Mouse (Mus musculus): Measurements from ENCODE around the gene Macrod2.
"Not testable (repeated sequence)": the region's sequence is repeated elsewhere in the genome, so short reads cannot be mapped to it uniquely, and the experiment has no call there.

The Macrod2 gene

GRCm38 (mm10) chr2:140704146-140704545 is 309.0 kb downstream of the Macrod2 start:
- DNase-seq, result no peak

GRCm38 (mm10) chr2:140705278-140705677 is 310.2 kb downstream of the Macrod2 start:
- no peak for DNase-seq

- DNase-seq, result no peak
Measured at GRCm38 (mm10) chr2:140707550-140707949, 312.4 kb downstream of the Macrod2 start.

GRCm38 (mm10) chr2:140715822-140716221 is 320.7 kb downstream of the Macrod2 start:
- no peak for DNase-seq

GRCm38 (mm10) chr2:140717407-140717806 is 322.3 kb downstream of the Macrod2 start:
- DNase-seq, result peak; percentile 69

- DNase-seq, result no peak
Measured at GRCm38 (mm10) chr2:140732616-140733183, 337.6 kb downstream of the Macrod2 start.

GRCm38 (mm10) chr2:140740511-140740910 is 345.4 kb downstream of the Macrod2 start:
- no peak for DNase-seq

- not testable (repeated sequence) for DNase-seq
Measured at GRCm38 (mm10) chr2:140742954-140743353, 347.8 kb downstream of the Macrod2 start.

GRCm38 (mm10) chr2:140758881-140759280 is 363.8 kb downstream of the Macrod2 start:
- DNase-seq, result peak; percentile 52

GRCm38 (mm10) chr2:140759732-140760131 is 364.6 kb downstream of the Macrod2 start:
- DNase-seq, result peak; percentile 17

- no peak for DNase-seq
Measured at GRCm38 (mm10) chr2:140760137-140760536, 365.0 kb downstream of the Macrod2 start.

- DNase-seq, result no peak
Measured at GRCm38 (mm10) chr2:140763076-140763891, 368.2 kb downstream of the Macrod2 start.

- DNase-seq, result no peak
Measured at GRCm38 (mm10) chr2:140769473-140769872, 374.4 kb downstream of the Macrod2 start.

GRCm38 (mm10) chr2:140772825-140773224 is 377.7 kb downstream of the Macrod2 start:
- DNase-seq, result no peak

- no peak for DNase-seq
Measured at GRCm38 (mm10) chr2:140773456-140773855, 378.3 kb downstream of the Macrod2 start.

GRCm38 (mm10) chr2:140774808-140775370 is 379.8 kb downstream of the Macrod2 start:
- DNase-seq, result no peak

GRCm38 (mm10) chr2:140775448-140776101 is 380.5 kb downstream of the Macrod2 start:
- peak; percentile 40 for DNase-seq

GRCm38 (mm10) chr2:140778212-140778611 is 383.1 kb downstream of the Macrod2 start:
- DNase-seq, result no peak

GRCm38 (mm10) chr2:140783041-140783440 is 387.9 kb downstream of the Macrod2 start:
- DNase-seq, result no peak

GRCm38 (mm10) chr2:140784626-140785025 is 389.5 kb downstream of the Macrod2 start:
- DNase-seq, result peak; percentile 31

GRCm38 (mm10) chr2:140790363-140790762 is 395.3 kb downstream of the Macrod2 start:
- peak; percentile 76 for DNase-seq

- peak; percentile 29 for DNase-seq
Measured at GRCm38 (mm10) chr2:140793886-140794608, 398.9 kb downstream of the Macrod2 start.

GRCm38 (mm10) chr2:140811693-140812092 is 416.6 kb downstream of the Macrod2 start:
- DNase-seq, result no peak
